Mouse (Mus musculus) hindbrain, embryonic 11.5 days (tissue): Measurements from ENCODE around the gene Med13l. TPM values are rescaled to one million over a fixed set of nuclear protein-coding genes. Genes with fewer than 3 reads are reported as not detected.

Experiments used
- ATAC-seq: fragments of 200-750 bp; cut with Nextera tagmentation; 2 replicates; pipeline ENCODE4 v1.8.0; 2017; ENCODE audit warnings: mild to moderate bottlenecking, moderate TSS enrichment, moderate library complexity; ENCODE audit not compliant: low FRiP score
- DNase-seq: peaks from one replicate; pipeline ENCODE4 v3.0.0-alpha.2; 2015; ENCODE audit warnings: low spot score
- H3K27ac ChIP-seq: fragments of 300-500 bp; sonication (generic); 2 replicates; pipeline ENCODE4 v1.5.1; 2014; ENCODE audit warnings: mild to moderate bottlenecking, low read depth, low read length
- H3K27me3 ChIP-seq: fragments of 300-500 bp; sonication (generic); 2 replicates; pipeline ENCODE4 v1.6.1; 2014; ENCODE audit warnings: mild to moderate bottlenecking, low read length, moderate library complexity, mixed read lengths; ENCODE audit not compliant: control insufficient read depth, insufficient read depth
- H3K36me3 ChIP-seq: fragments of 300-500 bp; sonication (generic); 2 replicates; pipeline ENCODE4 v1.6.1; 2014; ENCODE audit warnings: mild to moderate bottlenecking, low read length, moderate library complexity, mixed read lengths; ENCODE audit not compliant: control insufficient read depth, insufficient read depth
- H3K4me1 ChIP-seq: fragments of 300-500 bp; sonication (generic); replicated peaks from 2 replicates; pipeline ENCODE4 v1.6.1; 2014; ENCODE audit warnings: low read length, mixed read lengths; ENCODE audit not compliant: control insufficient read depth, insufficient read depth
- H3K4me2 ChIP-seq: fragments of 300-500 bp; sonication (generic); replicated peaks from 2 replicates; pipeline ENCODE4 v1.6.1; 2014; ENCODE audit warnings: mild to moderate bottlenecking, low read depth, low read length
- H3K4me3 ChIP-seq: fragments of 300-500 bp; sonication (generic); 2 replicates; pipeline ENCODE4 v1.5.1; 2014; ENCODE audit warnings: low read depth, low read length
- H3K9ac ChIP-seq: fragments of 300-500 bp; sonication (generic); 2 replicates; pipeline ENCODE4 v1.6.1; 2014; ENCODE audit warnings: low read depth, low read length
- H3K9me3 ChIP-seq: fragments of 300-500 bp; sonication (generic); 2 replicates; pipeline ENCODE4 v1.6.1; 2016; ENCODE audit warnings: low read length; ENCODE audit not compliant: control insufficient read depth
- WGBS: fragments of 180-500 bp; shearing (Covaris S2); extraction: QIAGEN DNeasy Blood & Tissue Kit; methylation state at CpG from one replicate; pipeline ENCODE4 v1.1.7; 2014; 5-methylcytosine and 5-hydroxymethylcytosine counted together
- polyA plus RNA-seq: library from polyadenylated mRNA; unstranded; fragments of >200 nt; fragmentation: Nextera tagmentation; extraction: Ambion mirVana; gene quantifications from 2 replicates; pipeline ENCODE4 v1.2.1, GENCODE M21; 2014

The Med13l gene
- polyA plus RNA-seq, 1 experiment from 2014 or later, result 16.1 TPM

DNA sequence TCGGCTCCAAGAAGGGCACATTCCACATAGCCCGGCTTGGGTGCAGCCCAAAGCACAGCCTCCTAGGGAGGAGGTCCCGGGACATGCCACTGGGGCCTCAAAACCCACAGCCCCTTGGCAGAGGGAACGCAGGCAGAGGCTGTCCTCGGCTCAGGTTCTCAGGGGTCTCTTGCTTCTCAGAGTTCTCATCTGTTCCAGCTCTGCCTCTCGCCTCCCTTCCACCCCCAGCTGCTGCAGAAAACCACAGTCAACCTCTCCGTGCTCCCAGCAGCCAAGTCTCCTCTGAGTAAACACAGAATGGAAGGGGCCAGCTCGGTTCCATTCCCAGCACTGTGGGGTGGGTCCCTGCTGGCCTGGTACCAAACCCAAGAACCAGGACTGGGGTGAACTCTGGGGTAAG is 25.3 kb upstream of the Med13l start:
- Histone ChIP-seq H3K9ac (no peak overlapping the region), H3K4me2 (no peak overlapping the region), H3K36me3 (no peaks in the 10 kb centered on the region), H3K27ac (no peak overlapping the region), H3K4me1 (peaks cover 4% of the 10 kb centered on the region), H3K4me3 (no peak overlapping the region), H3K9me3 (no peaks in the 10 kb centered on the region), H3K27me3 (0 out of 2 replicates have a peak, but pooled peaks cover 2% of the 10 kb centered on the region)
- DNase-seq (no peak), ATAC-seq (no peak)
- 53% methylated on average over 8 of the region's 8 CpGs for WGBS

DNA sequence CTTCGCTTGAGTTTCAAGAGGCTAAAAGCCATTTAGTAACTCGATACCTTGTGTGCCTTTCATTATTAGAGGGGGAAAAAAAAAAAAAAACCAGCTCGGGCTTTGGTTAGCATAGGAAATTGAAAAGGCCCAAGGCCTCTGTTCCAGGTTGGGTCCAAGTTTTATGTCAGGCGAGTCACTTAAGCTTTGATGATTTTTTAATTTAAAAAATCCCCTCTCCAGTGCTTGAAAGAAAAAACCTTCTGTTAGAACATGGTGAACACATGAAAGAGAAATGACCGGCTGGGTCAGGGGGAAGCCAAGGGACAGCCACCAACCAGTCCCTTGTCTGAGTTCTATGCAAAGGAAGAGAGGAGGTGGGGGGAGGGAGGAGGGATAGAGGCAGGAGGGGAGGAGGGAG is 22.0 kb upstream of the Med13l start:
- DNase-seq, result no peak
- WGBS, result 32% methylated on average over 5 of the region's 5 CpGs
- no peaks in the 10 kb centered on the region for H3K4me1 ChIP-seq

DNA sequence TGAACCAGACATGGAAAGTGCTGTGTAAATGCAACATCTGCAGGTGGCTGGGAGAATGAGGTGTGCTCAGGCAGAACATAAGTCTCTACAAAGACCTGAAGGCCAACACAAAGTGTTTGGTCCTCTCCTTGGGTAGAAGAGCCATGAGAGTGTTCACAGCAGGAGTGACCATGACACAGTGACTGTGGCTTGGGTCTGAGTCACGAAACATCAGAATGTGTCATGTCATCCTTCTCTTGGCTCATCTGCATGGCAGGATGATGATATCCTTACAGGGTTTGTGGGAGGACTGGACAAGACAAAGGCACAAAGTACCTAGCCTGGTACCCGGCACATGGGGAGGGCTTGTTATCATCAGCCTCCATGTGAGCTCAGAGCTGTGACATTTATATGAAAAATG is 16.7 kb upstream of the Med13l start:
- H3K9me3 ChIP-seq, result no peaks in the 10 kb centered on the region
- DNase-seq (no peak), ATAC-seq (no peak)
- H3K27ac ChIP-seq, result no peak overlapping the region
- H3K4me3 ChIP-seq, result no peak overlapping the region
- no peaks in the 10 kb centered on the region for H3K36me3 ChIP-seq
- WGBS, result 90% methylated on average over 2 of the region's 2 CpGs
- no peak overlapping the region for H3K9ac ChIP-seq
- no peaks in the 10 kb centered on the region for H3K27me3 ChIP-seq
- H3K4me1 ChIP-seq, result no peaks in the 10 kb centered on the region
- no peak overlapping the region for H3K4me2 ChIP-seq

More for the DNA sequence above, 22.0 kb upstream of the Med13l start:
- Histone ChIP-seq H3K9me3 (no peaks in the 10 kb centered on the region), H3K27ac (no peak overlapping the region), H3K4me3 (no peak overlapping the region), H3K27me3 (no peaks in the 10 kb centered on the region), H3K36me3 (no peaks in the 10 kb centered on the region), H3K9ac (no peak overlapping the region), H3K4me2 (no peak overlapping the region)
- ATAC-seq, result no peak

DNA sequence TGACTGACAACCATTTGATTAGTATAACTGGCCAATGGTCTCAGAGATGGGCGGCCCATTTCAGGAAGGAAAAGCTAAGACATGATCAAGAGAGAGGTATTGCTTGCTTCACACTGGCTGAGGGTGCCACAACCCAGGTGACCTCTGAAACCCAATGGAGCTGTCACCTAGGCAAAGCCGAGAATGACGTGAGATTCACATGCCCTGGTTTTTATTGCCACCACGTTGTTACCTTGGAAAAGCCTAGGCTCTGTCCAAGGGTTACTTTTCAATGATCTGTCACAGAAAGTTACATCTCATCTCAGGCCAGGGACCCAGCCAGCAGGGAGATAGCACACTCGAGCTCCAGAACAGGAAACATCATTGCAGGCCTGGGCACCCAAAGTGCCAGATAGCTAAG is 10.0 kb upstream of the Med13l start:
- Histone ChIP-seq H3K9ac (no peak overlapping the region), H3K27ac (no peak overlapping the region), H3K4me3 (no peak overlapping the region), H3K36me3 (no peaks in the 10 kb centered on the region), H3K4me2 (no peak overlapping the region), H3K27me3 (no peaks in the 10 kb centered on the region), H3K4me1 (no peaks in the 10 kb centered on the region), H3K9me3 (no peaks in the 10 kb centered on the region)
- no peak for DNase-seq
- no peak for ATAC-seq
- WGBS, result 69% methylated on average over 5 of the region's 5 CpGs

DNA sequence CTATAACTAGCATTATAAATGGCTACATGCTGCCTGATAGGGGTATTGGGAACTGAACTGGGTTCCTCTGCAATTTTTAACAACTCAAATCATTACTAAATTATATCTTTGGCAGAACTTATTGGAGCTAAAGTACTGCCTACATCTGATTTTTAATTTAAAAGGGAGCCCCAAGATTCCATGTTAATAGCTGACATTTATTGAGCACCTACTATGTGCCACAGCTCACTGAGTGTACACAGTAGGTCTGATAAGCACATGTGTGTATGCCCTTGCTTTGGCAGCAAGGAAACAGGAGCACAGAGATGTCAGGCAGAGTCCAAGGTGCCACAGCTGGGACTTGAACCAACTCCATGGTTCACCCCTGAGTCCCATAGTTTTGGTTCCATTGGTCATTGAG is 7.2 kb upstream of the Med13l start:
- DNase-seq (no peak), ATAC-seq (no peak)
- no peak overlapping the region for H3K4me2 ChIP-seq
- H3K36me3 ChIP-seq, result no peaks in the 10 kb centered on the region
- H3K4me3 ChIP-seq, result no peak overlapping the region
- H3K9ac ChIP-seq, result no peak overlapping the region
- H3K4me1 ChIP-seq, result no peaks in the 10 kb centered on the region
- H3K9me3 ChIP-seq, result no peaks in the 10 kb centered on the region
- no peak overlapping the region for H3K27ac ChIP-seq
- no peaks in the 10 kb centered on the region for H3K27me3 ChIP-seq

DNA sequence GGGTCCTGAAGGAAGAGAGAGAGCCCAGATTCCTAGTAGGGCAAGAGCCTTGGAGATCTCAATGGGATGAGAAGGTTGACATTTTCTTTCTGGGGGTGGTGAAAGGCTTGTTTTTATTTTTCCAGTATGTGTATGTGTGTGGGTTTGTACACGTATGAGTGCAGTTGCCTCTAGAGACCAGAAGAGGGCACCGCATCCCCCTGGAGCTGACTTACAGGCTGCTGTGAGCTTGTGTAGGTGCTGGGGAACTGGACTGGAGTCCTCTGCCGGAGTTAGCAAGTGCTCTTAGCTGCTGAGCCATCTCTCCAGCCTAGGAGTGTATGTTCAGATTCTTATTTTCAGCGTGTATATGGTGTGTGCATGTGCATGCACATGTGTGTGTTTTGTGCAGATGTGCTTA is 5.2 kb upstream of the Med13l start:
- peaks cover 2% of the 10 kb centered on the region; the same call in 1 of the 2 replicates for H3K4me1 ChIP-seq
- H3K4me3 ChIP-seq, result no peak overlapping the region
- no peak overlapping the region for H3K9ac ChIP-seq
- no peaks in the 10 kb centered on the region for H3K36me3 ChIP-seq
- no peaks in the 10 kb centered on the region for H3K9me3 ChIP-seq
- WGBS, result 96% methylated on average over 4 of the region's 4 CpGs
- no peak overlapping the region for H3K4me2 ChIP-seq
- DNase-seq, result no peak
- no peak for ATAC-seq
- no peak overlapping the region for H3K27ac ChIP-seq
- H3K27me3 ChIP-seq, result no peaks in the 10 kb centered on the region

DNA sequence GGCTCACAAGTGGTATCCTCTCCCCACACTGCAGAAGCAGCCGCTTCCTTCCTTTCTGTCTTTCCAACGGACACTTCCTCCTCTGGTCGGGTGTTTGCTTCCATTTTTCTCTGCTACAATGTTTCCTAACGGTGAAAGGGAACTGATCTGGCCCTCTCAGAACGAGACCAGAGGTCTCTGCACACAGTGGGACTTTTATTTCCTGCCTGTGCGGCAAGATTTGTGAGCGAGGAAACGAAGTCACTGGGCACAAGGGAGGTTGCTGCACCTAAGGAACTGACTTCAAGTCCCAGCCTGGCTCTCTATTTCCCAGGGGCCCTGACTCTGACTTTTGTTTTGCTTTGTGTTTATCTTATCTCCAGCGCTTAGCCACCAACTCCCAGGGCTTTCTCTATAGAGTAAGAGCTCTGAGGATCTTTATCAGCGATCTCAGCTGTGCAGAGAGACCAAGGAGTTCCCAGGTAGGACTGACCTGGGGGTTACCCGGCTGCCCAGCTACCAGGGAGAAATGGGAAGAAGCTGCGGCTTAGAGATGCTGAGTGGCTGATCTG is 4.0 kb upstream of the Med13l start:
- 35% methylated on average over 12 of the region's 12 CpGs for WGBS

DNA sequence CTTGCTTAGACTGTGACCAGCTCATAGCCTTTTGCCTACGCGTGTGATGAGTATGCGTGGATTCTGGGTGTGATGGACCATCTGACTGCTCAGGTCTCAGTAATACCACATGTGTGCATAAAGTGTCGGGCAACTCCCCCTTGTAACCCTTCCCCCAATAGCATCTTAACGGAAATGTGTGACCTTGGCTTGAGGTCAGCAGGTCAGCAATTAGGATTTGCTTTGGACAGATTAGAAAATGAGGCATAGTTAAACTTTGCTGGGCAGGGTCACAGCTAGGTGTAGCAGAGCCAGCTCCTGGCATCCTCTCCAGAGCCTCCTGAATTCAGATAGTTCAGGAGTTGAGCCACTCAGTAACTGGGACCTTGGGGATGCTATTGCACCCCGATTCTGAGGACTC is 1.6 kb upstream of the Med13l start:
- H3K36me3 ChIP-seq, result no peaks in the 10 kb centered on the region
- no peak overlapping the region for H3K27ac ChIP-seq
- H3K27me3 ChIP-seq, result no peaks in the 10 kb centered on the region
- no peak for ATAC-seq
- H3K9me3 ChIP-seq, result no peaks in the 10 kb centered on the region
- DNase-seq, result no peak
- peaks cover 7% of the 10 kb centered on the region for H3K4me1 ChIP-seq
- H3K9ac ChIP-seq, result peak overlapping the region; percentile 95
- H3K4me3 ChIP-seq, result no peak overlapping the region; the same call in 1 of the 2 replicates
- WGBS, result 84% methylated on average over 6 of the region's 6 CpGs
- H3K4me2 ChIP-seq, result no peak overlapping the region

More for the DNA sequence above, 4.0 kb upstream of the Med13l start:
- no peak overlapping the region for H3K4me2 ChIP-seq
- DNase-seq (no peak), ATAC-seq (no peak)
- H3K9ac ChIP-seq, result no peak overlapping the region
- no peaks in the 10 kb centered on the region for H3K27me3 ChIP-seq
- H3K9me3 ChIP-seq, result no peaks in the 10 kb centered on the region
- H3K27ac ChIP-seq, result no peak overlapping the region
- no peaks in the 10 kb centered on the region for H3K36me3 ChIP-seq
- H3K4me3 ChIP-seq, result no peak overlapping the region
- peaks cover 2% of the 10 kb centered on the region; the same call in 1 of the 2 replicates for H3K4me1 ChIP-seq

DNA sequence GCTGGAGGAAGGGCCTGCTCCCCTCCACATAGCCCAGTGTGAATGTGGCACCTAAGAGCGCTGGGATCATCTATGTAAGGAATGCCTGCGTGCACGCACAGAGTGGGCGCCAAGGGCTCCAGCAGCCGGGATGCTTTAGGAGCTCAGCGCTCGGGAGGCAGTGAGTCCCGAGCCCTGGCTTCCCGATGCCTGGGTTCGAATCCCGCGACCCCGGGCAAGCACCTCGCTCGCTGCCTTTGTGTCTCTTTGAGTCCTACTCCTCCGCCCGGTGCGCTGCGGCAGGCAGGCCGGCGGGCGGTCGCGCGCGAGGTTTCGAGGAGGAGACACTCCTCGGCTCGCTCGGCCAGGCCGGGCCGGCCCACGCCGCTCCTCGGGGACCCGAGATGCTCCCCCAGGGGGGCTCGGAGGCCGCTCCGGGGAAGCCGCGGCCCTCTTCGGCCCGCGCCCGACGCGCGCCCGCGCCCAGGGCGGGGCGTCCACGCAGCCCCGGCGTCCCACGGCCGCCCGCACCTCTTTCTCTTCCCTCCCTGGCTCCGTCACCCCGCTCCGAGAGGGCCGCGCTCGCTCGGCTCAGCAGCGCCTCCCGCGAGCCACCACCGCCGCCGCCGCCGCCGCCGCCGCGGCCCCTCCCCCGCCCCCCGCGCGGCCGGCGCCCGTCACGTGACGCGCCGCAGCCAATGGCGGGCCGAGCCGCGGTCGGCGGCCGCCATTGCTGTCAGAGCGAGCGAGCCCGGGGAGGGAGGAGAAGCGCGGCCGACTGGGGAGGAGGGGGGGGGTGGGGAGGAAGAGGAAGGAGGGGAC is 695 bp upstream of the Med13l start:
- Histone ChIP-seq H3K27me3 (no peaks in the 10 kb centered on the region), H3K27ac (peak overlapping the region; percentile 94), H3K4me2 (peak overlapping the region; percentile 77), H3K9ac (peak overlapping the region; percentile 95), H3K9me3 (no peaks in the 10 kb centered on the region), H3K36me3 (no peaks in the 10 kb centered on the region), H3K4me3 (peak overlapping the region; percentile 79), H3K4me1 (peaks cover 7% of the 10 kb centered on the region)
- DNase-seq (peak; percentile 91), ATAC-seq (peak; percentile 90)
- under 1% methylated on average over 38 of the region's 101 CpGs for WGBS
